Comparison of ENCODE assay signal across 16 mouse cellular contexts in the genomic region with DNA sequence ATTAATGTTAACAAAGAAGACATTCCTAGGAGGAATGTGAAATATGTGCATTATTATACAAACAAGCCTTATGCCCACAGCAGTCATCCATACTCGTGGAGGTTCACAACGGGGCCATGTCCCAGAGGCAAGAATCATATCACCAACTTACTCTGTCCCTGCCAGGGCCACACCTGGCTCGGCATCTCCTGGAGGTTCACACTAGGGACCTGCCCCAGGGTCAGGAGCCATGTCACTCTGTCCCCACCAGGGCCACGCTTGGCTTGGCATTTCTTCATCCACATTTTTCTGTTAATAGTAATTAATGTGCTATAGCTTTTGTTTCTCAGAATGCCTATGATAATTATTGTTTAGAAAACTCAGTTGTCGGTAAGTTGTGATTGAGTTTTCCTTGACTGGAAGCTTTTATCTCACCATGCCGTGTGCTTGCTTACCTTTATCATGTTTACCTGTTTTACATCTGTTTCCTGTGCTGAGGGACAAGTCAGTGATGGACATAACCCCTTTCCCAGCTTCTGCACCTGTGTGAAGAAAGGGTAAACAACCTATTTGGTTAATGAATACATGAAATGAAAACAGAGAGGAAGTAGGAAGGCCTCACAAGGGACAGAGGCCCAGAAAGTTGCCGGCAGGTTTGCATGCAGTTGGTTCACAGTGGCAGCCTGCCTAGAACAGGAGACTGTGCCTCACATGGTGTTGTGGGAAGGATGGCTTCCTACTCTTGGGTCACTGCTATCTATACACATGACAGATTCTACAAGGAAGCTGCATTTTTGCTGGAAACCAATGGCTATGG. TPM values are rescaled to one million over a fixed set of nuclear protein-coding genes. Genes with fewer than 3 reads are reported as not detected.
DNase-seq lines count a peak whose midpoint lies in the region; ATAC-seq and TF ChIP-seq lines count a peak whose summit lies in the region.
"Had no signal": no experiment of that assay in that cellular context is flagged by ENCODE, and none has a peak within 500 bp of the region (broad histone marks: within the 10 kb centered on the region; RNA-seq: fewer than 3 reads in every experiment).

No protein-coding gene starts in this region.

- no peak for ATAC-seq in midbrain, embryonic 11.5 days (ENCODE audit: low FRiP score)
- ATAC-seq in midbrain, embryonic 15.5 days (replicated peaks) = no peak
- peak; percentile 33; the same call in 1 of the 2 replicates for ATAC-seq in kidney, postnatal 0 days (replicated peaks; ENCODE audit: low FRiP score, low read depth)
- no peak for ATAC-seq in liver, embryonic 15.5 days (ENCODE audit: insufficient read depth)
- ATAC-seq in monocyte, adult 5-6 weeks (replicated peaks; ENCODE audit: insufficient number of reproducible peaks, low FRiP score, low TSS enrichment, poor library complexity, severe bottlenecking) = no peak
- ATAC-seq in megakaryocyte progenitor cell, adult 5-6 weeks (replicated peaks; ENCODE audit: poor library complexity) = no peak
- ATAC-seq: inflammation-experienced regulatory T-cells, adult 6 months; midbrain, embryonic 16.5 days had no signal

- no peak for TF ChIP-seq CTCF in kidney, postnatal 0 days (IDR thresholded peaks at IDR 0.05; ENCODE audit: low read depth)

- no peaks in the 10 kb centered on the region for H3K9me3 ChIP-seq in midbrain, embryonic 11.5 days (ENCODE audit: control insufficient read depth, low read length)
- no peaks in the 10 kb centered on the region for H3K9me3 ChIP-seq in midbrain, embryonic 15.5 days
- no peaks in the 10 kb centered on the region for H3K9me3 ChIP-seq in kidney, postnatal 0 days (replicated peaks; ENCODE audit: low read length)
- no peaks in the 10 kb centered on the region for H3K9me3 ChIP-seq in liver, embryonic 15.5 days (replicated peaks)
- H3K9me3 ChIP-seq: embryonic facial prominence, embryonic 10.5 days; neural tube, embryonic 12.5 days had no signal

- H3K27me3 ChIP-seq in midbrain, embryonic 11.5 days (ENCODE audit: control insufficient read depth, insufficient read depth, low read length) = no peaks in the 10 kb centered on the region
- no peaks in the 10 kb centered on the region for H3K27me3 ChIP-seq in midbrain, embryonic 15.5 days (replicated peaks)
- no peaks in the 10 kb centered on the region for H3K27me3 ChIP-seq in kidney, postnatal 0 days (ENCODE audit: insufficient read depth, low read length)
- no peaks in the 10 kb centered on the region for H3K27me3 ChIP-seq in liver, embryonic 15.5 days
- H3K27me3 ChIP-seq: neural tube, embryonic 12.5 days had no signal

- peak; percentile 28 for DNase-seq in midbrain, embryonic 11.5 days (ENCODE audit: low spot score, missing footprints)
- peak; percentile 11 for DNase-seq in kidney, postnatal 0 days (ENCODE audit: low spot score)
- no peak for DNase-seq in embryo, embryonic 10.5 days (ENCODE audit: low spot score)
- DNase-seq in urinary bladder, postnatal 25 days (ENCODE audit: low spot score) = no peak
- DNase-seq: adrenal gland, postnatal 25 days; cerebellum, postnatal 10 days; layer of hippocampus, postnatal 36 days; lung, postnatal 36 days had no signal

- no peak overlapping the region for H3K27ac ChIP-seq in midbrain, embryonic 11.5 days (ENCODE audit: low read depth, low read length)
- no peak overlapping the region for H3K27ac ChIP-seq in midbrain, embryonic 15.5 days
- H3K27ac ChIP-seq in kidney, postnatal 0 days = peak overlapping the region; percentile 57
- peak overlapping the region; percentile 77 for H3K27ac ChIP-seq in liver, embryonic 15.5 days (replicated peaks)
- H3K27ac ChIP-seq: embryonic facial prominence, embryonic 10.5 days; neural tube, embryonic 12.5 days had no signal

- H3K4me1 ChIP-seq in midbrain, embryonic 11.5 days (ENCODE audit: control insufficient read depth, insufficient read depth, low read length) = no peaks in the 10 kb centered on the region
- H3K4me1 ChIP-seq in midbrain, embryonic 15.5 days = no peaks in the 10 kb centered on the region
- no peaks in the 10 kb centered on the region; the same call in 1 of the 2 replicates for H3K4me1 ChIP-seq in kidney, postnatal 0 days (replicated peaks; ENCODE audit: insufficient read depth, low read length)
- peaks cover 57% of the 10 kb centered on the region for H3K4me1 ChIP-seq in liver, embryonic 15.5 days (replicated peaks)
- H3K4me1 ChIP-seq: neural tube, embryonic 12.5 days had no signal

- H3K36me3 ChIP-seq in midbrain, embryonic 11.5 days (ENCODE audit: control insufficient read depth, insufficient read depth, low read length) = no peaks in the 10 kb centered on the region
- no peaks in the 10 kb centered on the region for H3K36me3 ChIP-seq in midbrain, embryonic 15.5 days (replicated peaks)
- no peaks in the 10 kb centered on the region for H3K36me3 ChIP-seq in kidney, postnatal 0 days (ENCODE audit: insufficient read depth, low read length)
- peaks cover 18% of the 10 kb centered on the region; the same call in 1 of the 2 replicates for H3K36me3 ChIP-seq in liver, embryonic 15.5 days (replicated peaks)
- H3K36me3 ChIP-seq: embryonic facial prominence, embryonic 10.5 days; neural tube, embryonic 12.5 days had no signal

- H3K9ac ChIP-seq in midbrain, embryonic 11.5 days (ENCODE audit: low read length) = no peak overlapping the region
- no peak overlapping the region for H3K9ac ChIP-seq in midbrain, embryonic 15.5 days
- H3K9ac ChIP-seq in kidney, postnatal 0 days (ENCODE audit: low read depth, low read length) = no peak overlapping the region
- no peak overlapping the region for H3K9ac ChIP-seq in liver, embryonic 15.5 days
- H3K9ac ChIP-seq: neural tube, embryonic 12.5 days had no signal

- H3K4me3 ChIP-seq in midbrain, embryonic 11.5 days (ENCODE audit: low read depth, low read length) = no peak overlapping the region
- H3K4me3 ChIP-seq in midbrain, embryonic 15.5 days = no peak overlapping the region
- H3K4me3 ChIP-seq in kidney, postnatal 0 days (replicated peaks; ENCODE audit: low read depth, low read length) = no peak overlapping the region
- no peak overlapping the region for H3K4me3 ChIP-seq in liver, embryonic 15.5 days (replicated peaks)
- H3K4me3 ChIP-seq: embryonic facial prominence, embryonic 10.5 days; neural tube, embryonic 12.5 days had no signal

- WGBS in midbrain, embryonic 11.5 days = 81% methylated on average over 7 of the region's 7 CpGs
- WGBS in midbrain, embryonic 15.5 days = 83% methylated on average over 7 of the region's 7 CpGs
- 60% methylated on average over 7 of the region's 7 CpGs for WGBS in kidney, postnatal 0 days
- WGBS in liver, embryonic 15.5 days (ENCODE audit: insufficient replicate concordance) = 38% methylated on average over 7 of the region's 7 CpGs

- H3K4me2 ChIP-seq in midbrain, embryonic 11.5 days = no peak overlapping the region
- no peak overlapping the region for H3K4me2 ChIP-seq in midbrain, embryonic 15.5 days
- H3K4me2 ChIP-seq in kidney, postnatal 0 days (ENCODE audit: low read length) = no peak overlapping the region
- H3K4me2 ChIP-seq in liver, embryonic 15.5 days = 0 out of 2 replicates have a peak overlapping the region, but pooled peaks have one; percentile 8
- H3K4me2 ChIP-seq: neural tube, embryonic 12.5 days had no signal

RNA-seq across cellular contexts. Expression of a gene that starts 16.8 kb away (rescaled TPM):
- polyA plus RNA-seq in midbrain, embryonic 11.5 days (2014; fragmentation: Nextera tagmentation; extraction: Ambion mirVana) = 21.7 and 24.8 TPM in 2 replicates
- polyA plus RNA-seq in midbrain, embryonic 15.5 days (2015; fragmentation: Nextera tagmentation; extraction: Ambion mirVana) = 9.5 and 12.2 TPM in 2 replicates
- 25.0 and 25.9 TPM in 2 replicates for polyA plus RNA-seq in kidney, postnatal 0 days (2015; fragmentation: Nextera tagmentation; extraction: Ambion mirVana)
- polyA plus RNA-seq in liver, embryonic 15.5 days (2015; fragmentation: Nextera tagmentation; extraction: Ambion mirVana) = 43.0 and 45.1 TPM in 2 replicates
- 0.87 to 1.8 TPM in 2 of 3 replicates, not detected in the other for total RNA-seq in monocyte, adult 5-6 weeks (2017)
- total RNA-seq in megakaryocyte progenitor cell, adult 5-6 weeks (2015) = 16.8 and 20.6 TPM in 2 replicates
- total RNA-seq in megakaryocyte progenitor cell, adult 5-6 weeks (2017) = 13.5 and 14.4 TPM in 2 replicates

Comparison
In these comparisons a context has a peak if more than half of its experiments do, and no peak if none do; other contexts are left out.
1. DNase-seq: peak in midbrain, embryonic 11.5 days (single experiment) and kidney, postnatal 0 days (single experiment); none in embryo, embryonic 10.5 days (single experiment) and urinary bladder, postnatal 25 days (single experiment).
2. H3K27ac ChIP-seq: peak in kidney, postnatal 0 days (single experiment) and liver, embryonic 15.5 days (single experiment); none in midbrain, embryonic 11.5 days (single experiment) and midbrain, embryonic 15.5 days (single experiment).